Mouse (Mus musculus): ENCODE results near the gene Tnfrsf25.

Gene Tnfrsf25

GRCm38 (mm10) chr4:152115921-152116612 is at the start of gene Tnfrsf25:
Gene Tnfrsf25 (plus strand): TSS chr4:152115934.
- DNase-seq (ENCODE audit: low spot score), result no peak

GRCm38 (mm10) chr4:152067280-152067679 is 48.5 kb upstream of the Tnfrsf25 start:
- no peak for DNase-seq (ENCODE audit: low spot score)

GRCm38 (mm10) chr4:152068166-152068724 is 47.5 kb upstream of the Tnfrsf25 start:
- DNase-seq (ENCODE audit: low spot score), result no peak

- no peak for DNase-seq (ENCODE audit: low spot score)
Observed at GRCm38 (mm10) chr4:152069245-152069644, 46.5 kb upstream of the Tnfrsf25 start.

GRCm38 (mm10) chr4:152070494-152071396 is 45.0 kb upstream of the Tnfrsf25 start:
- DNase-seq (ENCODE audit: low spot score), result no peak

GRCm38 (mm10) chr4:152072121-152072601 is 43.6 kb upstream of the Tnfrsf25 start, which contains the start of gene Plekhg5:
Gene Plekhg5 (plus strand): TSS chr4:152072498.
- DNase-seq (ENCODE audit: low spot score), result no peak

GRCm38 (mm10) chr4:152072655-152073054 is 43.1 kb upstream of the Tnfrsf25 start:
- no peak for DNase-seq (ENCODE audit: low spot score)

- DNase-seq (ENCODE audit: low spot score), result no peak
Observed at GRCm38 (mm10) chr4:152073715-152074114, 42.0 kb upstream of the Tnfrsf25 start.

- DNase-seq (ENCODE audit: low spot score), result no peak
Observed at GRCm38 (mm10) chr4:152074548-152074947, 41.2 kb upstream of the Tnfrsf25 start.

GRCm38 (mm10) chr4:152077191-152077590 is 38.5 kb upstream of the Tnfrsf25 start:
- DNase-seq (ENCODE audit: low spot score), result no peak

- no peak for DNase-seq (ENCODE audit: low spot score)
Observed at GRCm38 (mm10) chr4:152078105-152078530, 37.6 kb upstream of the Tnfrsf25 start.

GRCm38 (mm10) chr4:152079261-152079660 is 36.5 kb upstream of the Tnfrsf25 start:
- no peak for DNase-seq (ENCODE audit: low spot score)

- DNase-seq (ENCODE audit: low spot score), result peak; percentile 86
Observed at GRCm38 (mm10) chr4:152079931-152080330, 35.8 kb upstream of the Tnfrsf25 start.

- peak; percentile 46 for DNase-seq (ENCODE audit: low spot score)
Observed at GRCm38 (mm10) chr4:152083611-152084220, 32.0 kb upstream of the Tnfrsf25 start.

GRCm38 (mm10) chr4:152084616-152085015 is 31.1 kb upstream of the Tnfrsf25 start:
- no peak for DNase-seq (ENCODE audit: low spot score)

GRCm38 (mm10) chr4:152086505-152087210 is 29.1 kb upstream of the Tnfrsf25 start:
- DNase-seq (ENCODE audit: low spot score), result peak; percentile 77

- no peak for DNase-seq (ENCODE audit: low spot score)
Observed at GRCm38 (mm10) chr4:152087211-152088081, 28.3 kb upstream of the Tnfrsf25 start.

- DNase-seq (ENCODE audit: low spot score), result no peak
Observed at GRCm38 (mm10) chr4:152088133-152088532, 27.6 kb upstream of the Tnfrsf25 start.

- no peak for DNase-seq (ENCODE audit: low spot score)
Observed at GRCm38 (mm10) chr4:152088556-152089120, 27.1 kb upstream of the Tnfrsf25 start.

- no peak for DNase-seq (ENCODE audit: low spot score)
Observed at GRCm38 (mm10) chr4:152090191-152090590, 25.5 kb upstream of the Tnfrsf25 start.

Measured in testis, postnatal 10 days (tissue).